29 mouse cellular contexts compared by ENCODE assay signal in the genomic region with DNA sequence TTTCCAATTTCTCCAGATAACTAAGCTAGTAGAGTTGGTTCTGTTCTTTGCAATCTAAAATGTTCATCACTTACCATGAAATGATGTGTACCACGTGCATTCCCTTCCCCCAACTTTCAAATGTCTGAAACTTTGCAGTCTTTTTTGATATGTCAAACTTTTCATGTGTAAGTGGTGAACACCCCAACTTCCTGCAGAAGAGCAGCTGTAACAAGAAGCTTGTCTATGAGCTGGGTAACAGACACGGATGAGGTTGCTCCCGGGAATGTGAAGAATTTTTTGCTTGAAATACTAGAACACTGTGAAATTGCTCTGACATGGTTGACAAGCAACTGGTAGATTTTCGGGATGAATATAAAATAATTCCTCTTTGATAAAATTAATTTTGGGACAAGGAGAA. TPM values are rescaled to one million over a fixed set of nuclear protein-coding genes. Genes with fewer than 3 reads are reported as not detected.
A peak's percentile ranks its signal among the peaks of the same experiment; 100 is the strongest.
DNase-seq lines count a peak whose midpoint lies in the region; ATAC-seq and TF ChIP-seq lines count a peak whose summit lies in the region.
"Had no signal": no experiment of that assay in that cellular context is flagged by ENCODE, and none has a peak within 500 bp of the region (broad histone marks: within the 10 kb centered on the region; RNA-seq: fewer than 3 reads in every experiment).

No protein-coding gene starts in this region.

- H3K9ac ChIP-seq in embryonic facial prominence, embryonic 11.5 days (replicated peaks; ENCODE audit: low read length), result no peak overlapping the region
- H3K9ac ChIP-seq: embryonic facial prominence, embryonic 13.5 days; forebrain, embryonic 12.5 days had no signal

- H3K4me2 ChIP-seq in embryonic facial prominence, embryonic 11.5 days (ENCODE audit: low read depth, low read length), result no peak overlapping the region
- H3K4me2 ChIP-seq: embryonic facial prominence, embryonic 13.5 days; forebrain, embryonic 12.5 days had no signal

- DNase-seq in embryonic facial prominence, embryonic 11.5 days (ENCODE audit: low spot score), result peak; percentile 30
- DNase-seq in embryonic facial prominence, embryonic 10.5 days (ENCODE audit: low spot score), result no peak
- no peak for DNase-seq in Patski (ENCODE audit: low read depth, low spot score)
- no peak for DNase-seq in layer of hippocampus, adult 9-10 months (ENCODE audit: low spot score)
- DNase-seq in testis, postnatal 10 days (ENCODE audit: low spot score), result no peak
- DNase-seq in layer of hippocampus, postnatal 14 days (ENCODE audit: low spot score in 2 of 2), result no peak
- DNase-seq: adrenal gland, adult 2 months; adrenal gland, postnatal 10 days; adrenal gland, postnatal 25 days; cerebellum, adult 11 months; cerebellum, adult 18-20 months; cerebellum, adult 8-10 months; cerebellum, adult 9-11 months; cerebellum, postnatal 14 days; cerebellum, postnatal 36 days had no signal

- H3K9me3 ChIP-seq in embryonic facial prominence, embryonic 11.5 days (replicated peaks; ENCODE audit: control insufficient read depth, low read length), result no peaks in the 10 kb centered on the region
- H3K9me3 ChIP-seq in embryonic facial prominence, embryonic 10.5 days, result no peaks in the 10 kb centered on the region
- H3K9me3 ChIP-seq: embryonic facial prominence, embryonic 13.5 days; forebrain, embryonic 10.5 days; forebrain, embryonic 12.5 days had no signal

- no peak for TF ChIP-seq POLR2A in embryonic fibroblast, embryonic 13.5 days (IDR thresholded peaks at IDR 0.05; ENCODE audit: low read depth, low read length)

- ATAC-seq in embryonic facial prominence, embryonic 11.5 days (replicated peaks; ENCODE audit: insufficient number of reproducible peaks, low FRiP score, low TSS enrichment, low read depth), result no peak
- peak; percentile 38 for ATAC-seq in Patski
- ATAC-seq: forebrain, embryonic 14.5 days; forebrain, embryonic 16.5 days had no signal

- in situ Hi-C loops in Patski (cut with MboI; ENCODE audit: low pct_unique_long_range_greater_than_20kb), result loop anchor here (5.0 kb wide), 1 partner anchor 58 kb away; a partner anchor contains a TSS

- POLR2A ChIA-PET in Patski (lab: Charles Lee), result no interaction called here

- H3K4me3 ChIP-seq in embryonic facial prominence, embryonic 11.5 days (ENCODE audit: low read depth, low read length), result no peak overlapping the region
- no peak overlapping the region for H3K4me3 ChIP-seq in embryonic facial prominence, embryonic 10.5 days
- H3K4me3 ChIP-seq in embryonic fibroblast, embryonic 13.5 days (ENCODE audit: insufficient read depth, low read length), result no peak overlapping the region
- H3K4me3 ChIP-seq: embryonic facial prominence, embryonic 13.5 days; erythroblast, embryonic 14.5 days; forebrain, embryonic 10.5 days; forebrain, embryonic 12.5 days had no signal

- H3K27ac ChIP-seq in embryonic facial prominence, embryonic 11.5 days (replicated peaks; ENCODE audit: low read depth, low read length), result no peak overlapping the region
- no peak overlapping the region for H3K27ac ChIP-seq in embryonic facial prominence, embryonic 10.5 days (replicated peaks)
- peak overlapping the region; percentile 71 for H3K27ac ChIP-seq in embryonic fibroblast, embryonic 13.5 days (ENCODE audit: insufficient read depth, low read length)
- H3K27ac ChIP-seq: embryonic facial prominence, embryonic 13.5 days; forebrain, embryonic 10.5 days; forebrain, embryonic 12.5 days had no signal

- CTCF ChIA-PET in Patski (lab: Charles Lee), result interaction anchor here (0.8 to 2.6 kb wide), 3 partner anchors 16 to 97 kb away, joined by 3 to 6 read pairs (median 3); no protein-coding TSS in a partner anchor

- no peaks in the 10 kb centered on the region for H3K36me3 ChIP-seq in embryonic facial prominence, embryonic 11.5 days (replicated peaks; ENCODE audit: control insufficient read depth, insufficient read depth, low read depth, low read length)
- no peaks in the 10 kb centered on the region for H3K36me3 ChIP-seq in embryonic facial prominence, embryonic 10.5 days (replicated peaks)
- H3K36me3 ChIP-seq: embryonic facial prominence, embryonic 13.5 days; forebrain, embryonic 10.5 days; forebrain, embryonic 12.5 days had no signal

- no peaks in the 10 kb centered on the region for H3K4me1 ChIP-seq in embryonic facial prominence, embryonic 11.5 days (ENCODE audit: control insufficient read depth, insufficient read depth, low read length)
- no peaks in the 10 kb centered on the region for H3K4me1 ChIP-seq in embryonic facial prominence, embryonic 10.5 days
- peaks cover 4% of the 10 kb centered on the region; the same call in 1 of the 2 replicates for H3K4me1 ChIP-seq in embryonic fibroblast, embryonic 13.5 days (ENCODE audit: control insufficient read depth, insufficient read depth, low read length)
- H3K4me1 ChIP-seq: forebrain, embryonic 10.5 days; forebrain, embryonic 12.5 days had no signal

- no peaks in the 10 kb centered on the region for H3K27me3 ChIP-seq in embryonic facial prominence, embryonic 11.5 days (ENCODE audit: control insufficient read depth, insufficient read depth, low read length)
- H3K27me3 ChIP-seq in embryonic facial prominence, embryonic 10.5 days (replicated peaks; ENCODE audit: low read depth, poor library complexity, severe bottlenecking), result no peaks in the 10 kb centered on the region
- H3K27me3 ChIP-seq in Patski, result no peaks in the 10 kb centered on the region
- H3K27me3 ChIP-seq: embryonic facial prominence, embryonic 13.5 days; forebrain, embryonic 12.5 days had no signal

- no peak for TF ChIP-seq CTCF in Patski (IDR thresholded peaks at IDR 0.05)
- no peak for TF ChIP-seq CTCF in embryonic fibroblast, embryonic 13.5 days (IDR thresholded peaks at IDR 0.05; ENCODE audit: borderline replicate concordance, insufficient read depth, low read length)

- WGBS in embryonic facial prominence, embryonic 11.5 days, result 47% methylated on average over 4 of the region's 4 CpGs
- WGBS in embryonic facial prominence, embryonic 10.5 days, result 66% methylated on average over 4 of the region's 4 CpGs

RNA-seq across cellular contexts. Expression of a gene that starts 55.7 kb away (rescaled TPM):
- not detected in 2 replicates for polyA plus RNA-seq in embryonic facial prominence, embryonic 11.5 days (2014; fragmentation: Nextera tagmentation; extraction: Ambion mirVana)
- not detected in 2 replicates for polyA plus RNA-seq in embryonic facial prominence, embryonic 10.5 days (2016; fragmentation: Nextera tagmentation; extraction: Ambion mirVana)
- polyA plus RNA-seq in Patski (2021), result 0.15 TPM
- not detected in 2 replicates for polyA plus RNA-seq in embryonic fibroblast, embryonic 13.5 days (2011; ENCODE audit: insufficient read length, low read depth, missing spikeins)
- total RNA-seq in layer of hippocampus, postnatal 14 days (2021), result under 1 TPM in 1 of 2 experiments, not detected in 1; 0.23 TPM
- total RNA-seq: adrenal gland, adult 2 months; adrenal gland, postnatal 10 days; adrenal gland, postnatal 25 days; adrenal gland, postnatal 4 days; common myeloid progenitor, adult 5-6 weeks; ES-E14; MEL had no signal
- polyA plus RNA-seq: adrenal gland, adult 2 months; brain, embryonic 14.5 days; C2C12; embryonic facial prominence, embryonic 13.5 days; erythroblast, embryonic 14.5 days; forebrain, embryonic 10.5 days; forebrain, embryonic 14.5 days; frontal cortex, adult 2 months had no signal
